Mouse (Mus musculus) intestine, embryonic 14.5 days (tissue): ENCODE measurements at regions not wholly inside any gene's neighbourhood (a gene's known extent, or its start where the extent isn't known, plus 50 kb on each side); places are given as distances from the start of the nearest gene placed in this dataset.

ENCODE experiments used
- ATAC-seq: fragments of 200-750 bp; cut with Nextera tagmentation; replicated peaks from 2 replicates; pipeline ENCODE4 v1.8.0; 2017; ENCODE audit warnings: low read depth, moderate number of reproducible peaks, moderate TSS enrichment, moderate library complexity; ENCODE audit not compliant: low FRiP score, low TSS enrichment
- DNase-seq: peaks from one replicate; pipeline ENCODE4 v3.0.0-alpha.2; 2018; ENCODE audit warnings: low spot score
- H3K27ac ChIP-seq: fragments of 300-500 bp; sonication (generic); 2 replicates; pipeline ENCODE4 v1.5.1; 2014; ENCODE audit warnings: low read depth, mild to moderate bottlenecking, control low read depth
- H3K27me3 ChIP-seq: fragments of 300-500 bp; sonication (generic); replicated peaks from 2 replicates; pipeline ENCODE4 v1.6.1; 2014; ENCODE audit warnings: low read length, control low read depth; ENCODE audit not compliant: control insufficient read depth, insufficient read depth
- H3K36me3 ChIP-seq: fragments of 300-500 bp; sonication (generic); 2 replicates; pipeline ENCODE4 v1.6.1; 2014; ENCODE audit warnings: low read length, control low read depth; ENCODE audit not compliant: control insufficient read depth, insufficient read depth
- H3K4me1 ChIP-seq: fragments of 300-500 bp; sonication (generic); replicated peaks from 2 replicates; pipeline ENCODE4 v1.6.1; 2014; ENCODE audit warnings: low read length, control low read depth, mixed read lengths; ENCODE audit not compliant: control insufficient read depth, insufficient read depth
- H3K4me2 ChIP-seq: fragments of 300-500 bp; sonication (generic); 2 replicates; pipeline ENCODE4 v1.6.1; 2014; ENCODE audit warnings: low read length
- H3K4me3 ChIP-seq: fragments of 300-500 bp; sonication (generic); 2 replicates; pipeline ENCODE4 v1.5.1; 2014; ENCODE audit warnings: low read depth, low read length, control low read depth, mixed read lengths
- H3K9ac ChIP-seq: fragments of 300-500 bp; sonication (generic); 2 replicates; pipeline ENCODE4 v1.6.1; 2014; ENCODE audit warnings: mild to moderate bottlenecking, low read length
- H3K9me3 ChIP-seq: fragments of 300-500 bp; sonication (generic); 2 replicates; pipeline ENCODE4 v1.6.1; 2016; ENCODE audit warnings: low read length, control low read depth; ENCODE audit not compliant: control insufficient read depth
- WGBS: fragments of 180-500 bp; shearing (Covaris S2); extraction: QIAGEN DNeasy Blood & Tissue Kit; methylation state at CpG from one replicate; pipeline ENCODE4 v1.1.7; 2014; 5-methylcytosine and 5-hydroxymethylcytosine counted together

DNA sequence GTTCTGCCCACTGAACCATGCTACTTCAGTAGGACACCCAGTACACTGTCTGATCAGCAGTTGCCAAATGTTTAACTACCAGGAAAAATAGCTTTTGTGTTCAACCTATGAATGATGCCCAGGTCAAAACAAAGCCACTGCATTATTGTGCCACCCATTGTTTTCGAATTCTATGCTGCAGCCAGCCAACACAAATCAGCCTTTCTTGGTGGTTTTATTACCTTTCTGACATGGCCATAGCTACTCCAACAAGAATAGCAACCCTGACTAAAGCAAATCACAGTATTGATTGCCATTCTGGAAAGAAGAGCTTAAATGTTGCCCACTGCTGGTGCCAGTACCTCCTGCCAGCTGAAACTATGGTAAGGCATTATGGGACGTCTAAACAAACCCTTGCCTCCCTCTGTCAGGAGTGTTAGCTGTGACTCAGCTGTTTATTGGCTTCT lies 225.7 kb downstream of the Basp1 start:
- Histone ChIP-seq H3K4me3 (no peak overlapping the region), H3K27me3 (no peaks in the 10 kb centered on the region), H3K4me1 (no peaks in the 10 kb centered on the region), H3K36me3 (no peaks in the 10 kb centered on the region), H3K9me3 (no peaks in the 10 kb centered on the region), H3K4me2 (no peak overlapping the region), H3K27ac (no peak overlapping the region), H3K9ac (no peak overlapping the region)
- DNase-seq (no peak), ATAC-seq (no peak)
- WGBS: 66% methylated on average over 2 of the region's 2 CpGs

GRCm38 (mm10) chr15:25172755-25173154 lies 240.8 kb downstream of the Basp1 start:
- H3K9me3 ChIP-seq: no peaks in the 10 kb centered on the region
- no peak overlapping the region for H3K9ac ChIP-seq
- H3K27ac ChIP-seq: no peak overlapping the region
- H3K4me1 ChIP-seq: no peaks in the 10 kb centered on the region
- no peaks in the 10 kb centered on the region for H3K27me3 ChIP-seq
- H3K4me2 ChIP-seq: no peak overlapping the region
- 39% methylated on average over 6 of the region's 6 CpGs for WGBS
- no peak for ATAC-seq
- no peaks in the 10 kb centered on the region for H3K36me3 ChIP-seq
- DNase-seq: no peak
- H3K4me3 ChIP-seq: no peak overlapping the region

DNA sequence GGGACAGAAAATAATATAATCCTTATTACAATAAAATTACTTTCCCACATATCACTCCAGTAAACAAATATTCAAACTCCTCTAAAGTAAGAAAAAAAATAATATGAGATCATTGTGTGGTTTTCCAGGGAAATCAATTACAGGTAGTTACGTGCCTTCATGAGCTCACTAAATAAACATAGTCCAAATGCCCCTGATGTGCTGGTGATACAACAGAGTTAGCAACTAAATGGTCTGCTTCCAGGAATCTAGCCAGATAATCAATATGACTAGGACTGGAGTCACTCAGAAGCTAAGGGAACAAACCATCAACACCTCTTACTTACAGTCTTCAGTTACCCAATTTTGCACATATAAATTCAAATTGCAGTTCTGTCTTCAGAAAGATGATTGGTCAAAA lies 267.2 kb downstream of the Basp1 start:
- 70% methylated on average over 1 of the region's 1 CpGs for WGBS

DNA sequence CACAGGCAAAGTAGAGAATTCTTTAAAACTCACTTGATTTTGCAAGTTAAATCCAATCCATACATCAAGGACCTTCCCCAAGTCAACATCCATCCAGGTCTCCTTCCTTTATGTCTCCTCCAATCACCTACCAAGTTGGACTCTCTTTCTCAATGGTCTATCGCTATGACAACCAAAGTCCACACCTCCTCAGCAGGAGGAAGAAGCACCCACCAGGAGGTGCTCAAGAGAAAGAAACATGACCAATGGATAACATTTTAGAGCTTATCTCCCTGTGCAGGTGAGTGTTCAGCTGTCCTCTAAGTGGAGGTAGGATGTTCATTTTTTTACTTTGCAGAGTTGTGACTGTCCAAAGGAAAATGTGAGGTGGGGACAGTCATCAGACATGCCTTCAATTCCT lies 269.3 kb downstream of the Basp1 start:
- H3K4me2 ChIP-seq: no peak overlapping the region
- peaks cover 4% of the 10 kb centered on the region; the same call in 1 of the 2 replicates for H3K4me1 ChIP-seq
- no peak for DNase-seq
- no peak for ATAC-seq
- 59% methylated on average over 1 of the region's 1 CpGs for WGBS
- no peak overlapping the region for H3K9ac ChIP-seq
- H3K27me3 ChIP-seq: no peaks in the 10 kb centered on the region
- no peaks in the 10 kb centered on the region for H3K9me3 ChIP-seq
- no peak overlapping the region for H3K27ac ChIP-seq
- no peaks in the 10 kb centered on the region for H3K36me3 ChIP-seq
- no peak overlapping the region for H3K4me3 ChIP-seq

More for the DNA sequence above, 267.2 kb downstream of the Basp1 start:
- no peaks in the 10 kb centered on the region for H3K9me3 ChIP-seq
- H3K36me3 ChIP-seq: no peaks in the 10 kb centered on the region
- DNase-seq (no peak), ATAC-seq (no peak)
- H3K27me3 ChIP-seq: no peaks in the 10 kb centered on the region
- H3K4me2 ChIP-seq: no peak overlapping the region
- H3K4me3 ChIP-seq: no peak overlapping the region
- H3K27ac ChIP-seq: no peak overlapping the region
- H3K4me1 ChIP-seq: no peaks in the 10 kb centered on the region
- H3K9ac ChIP-seq: no peak overlapping the region

DNA sequence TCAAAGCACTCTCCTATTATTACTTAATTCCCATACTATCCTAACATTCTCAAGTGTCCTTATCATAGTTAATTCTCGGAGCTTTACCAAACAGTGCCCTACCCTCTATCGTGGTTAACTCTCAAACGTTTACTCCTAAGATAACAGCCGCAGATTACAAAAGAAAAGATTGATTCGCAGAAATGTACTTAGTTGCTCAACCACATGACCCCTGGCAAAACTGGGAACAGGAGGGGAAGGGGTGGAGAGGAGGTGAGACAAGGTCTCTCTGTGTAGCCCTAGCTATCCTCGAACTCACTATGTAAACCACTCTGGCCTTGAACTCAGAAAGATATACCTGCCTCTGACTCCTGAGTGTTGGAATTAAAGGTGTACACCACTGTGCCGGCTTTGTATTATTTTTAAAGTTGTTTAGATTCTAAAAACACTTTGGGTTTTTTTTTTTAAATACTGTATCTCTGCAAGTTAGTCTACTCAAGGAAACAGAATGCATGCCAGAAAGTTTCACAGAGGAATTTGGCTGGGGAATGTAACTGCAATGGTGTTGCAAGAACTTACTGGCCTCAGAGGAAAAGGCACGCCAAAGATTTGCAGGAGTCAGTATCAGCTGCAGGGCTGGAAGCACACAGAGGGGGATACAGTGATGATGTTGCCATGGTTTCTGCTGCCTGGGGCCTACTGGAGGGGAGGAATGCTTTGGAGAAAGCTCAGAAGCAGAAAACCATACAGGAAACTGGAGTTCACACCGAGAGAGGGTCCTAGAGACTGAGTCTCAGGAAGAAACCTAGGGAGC lies 273.0 kb downstream of the Basp1 start:
- Histone ChIP-seq H3K4me3 (no peak overlapping the region), H3K36me3 (no peaks in the 10 kb centered on the region), H3K9ac (no peak overlapping the region), H3K27me3 (no peaks in the 10 kb centered on the region), H3K9me3 (no peaks in the 10 kb centered on the region), H3K4me1 (peaks cover 4% of the 10 kb centered on the region; the same call in 1 of the 2 replicates), H3K27ac (no peak overlapping the region), H3K4me2 (no peak overlapping the region)
- 44% methylated on average over 9 of the region's 9 CpGs for WGBS
- DNase-seq (no peak), ATAC-seq (no peak)

DNA sequence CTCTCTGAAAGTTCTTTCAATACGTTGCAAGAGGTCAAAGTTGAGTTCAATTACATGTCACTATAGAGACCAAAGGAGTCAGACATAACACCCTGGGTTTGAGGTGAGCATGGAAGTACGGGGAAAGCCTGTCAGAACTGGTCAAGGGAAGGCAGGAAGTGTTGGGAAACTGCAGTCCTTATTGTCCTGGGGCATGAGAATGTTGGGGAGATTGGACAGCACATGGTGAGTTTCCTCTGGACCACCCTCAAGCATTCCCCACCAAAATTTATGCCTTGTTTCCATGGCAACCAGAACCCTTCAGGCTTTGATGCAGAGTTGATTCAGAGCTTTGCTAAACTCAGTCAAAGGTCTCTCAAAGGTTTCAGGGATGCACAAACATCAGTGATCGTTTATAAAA lies 276.5 kb downstream of the Basp1 start:
- Histone ChIP-seq H3K36me3 (no peaks in the 10 kb centered on the region), H3K27ac (no peak overlapping the region), H3K4me1 (peaks cover 4% of the 10 kb centered on the region; the same call in 1 of the 2 replicates), H3K9me3 (no peaks in the 10 kb centered on the region), H3K4me2 (no peak overlapping the region), H3K9ac (no peak overlapping the region), H3K4me3 (no peak overlapping the region), H3K27me3 (no peaks in the 10 kb centered on the region)
- 41% methylated on average over 3 of the region's 3 CpGs for WGBS
- no peak for ATAC-seq
- DNase-seq: no peak

GRCm38 (mm10) chr15:25135471-25136262 lies 277.9 kb downstream of the Basp1 start:
- WGBS: 81% methylated on average over 19 of the region's 19 CpGs
- no peak for DNase-seq
- no peaks in the 10 kb centered on the region for H3K9me3 ChIP-seq
- no peak overlapping the region for H3K4me3 ChIP-seq
- H3K4me2 ChIP-seq: no peak overlapping the region
- no peak overlapping the region for H3K27ac ChIP-seq
- H3K9ac ChIP-seq: no peak overlapping the region
- no peaks in the 10 kb centered on the region for H3K36me3 ChIP-seq
- H3K27me3 ChIP-seq: no peaks in the 10 kb centered on the region
- H3K4me1 ChIP-seq: no peaks in the 10 kb centered on the region
- no peak for ATAC-seq

DNA sequence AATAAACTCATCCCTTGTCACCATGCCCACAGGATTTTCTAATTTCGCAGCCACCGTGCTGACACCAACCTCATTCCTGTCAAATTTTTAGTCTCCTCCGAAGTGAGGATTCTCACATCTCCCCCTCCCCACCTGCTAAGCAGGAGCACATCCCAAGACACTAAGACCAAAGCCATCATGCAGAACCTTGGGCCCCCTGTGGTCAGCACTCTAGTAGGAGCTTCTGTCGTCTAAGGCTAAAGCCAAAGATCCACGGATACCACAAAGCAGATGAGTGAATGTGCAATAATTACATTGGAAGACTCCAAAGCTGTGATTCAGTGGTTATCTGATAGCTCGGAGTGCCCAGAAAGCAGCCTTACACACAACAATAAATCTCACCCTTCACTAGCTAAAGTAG lies 283.5 kb downstream of the Basp1 start:
- H3K27me3 ChIP-seq: no peaks in the 10 kb centered on the region
- WGBS: 78% methylated on average over 6 of the region's 6 CpGs
- ATAC-seq (no peak), DNase-seq (no peak)
- H3K4me1 ChIP-seq: no peaks in the 10 kb centered on the region
- no peak overlapping the region for H3K27ac ChIP-seq
- no peak overlapping the region for H3K4me2 ChIP-seq
- H3K4me3 ChIP-seq: no peak overlapping the region
- H3K9ac ChIP-seq: no peak overlapping the region
- no peaks in the 10 kb centered on the region for H3K9me3 ChIP-seq
- H3K36me3 ChIP-seq: no peaks in the 10 kb centered on the region
